Mouse (Mus musculus): ENCODE measurements around the gene Spaca1. TPM values are rescaled to one million over a fixed set of nuclear protein-coding genes. Genes with fewer than 3 reads are reported as not detected.

Spaca1 gene
- polyA plus RNA-seq, 1 experiment from 2014 or later: 1.3 TPM

- 86% methylated on average over 5 of the region's 5 CpGs for WGBS
- H3K27ac ChIP-seq (ENCODE audit: low read depth, low read length): no peak overlapping the region
- no peaks in the 10 kb centered on the region for H3K36me3 ChIP-seq (ENCODE audit: control insufficient read depth, insufficient read depth, low read length)
- H3K9ac ChIP-seq (ENCODE audit: low read length): no peak overlapping the region
- no peaks in the 10 kb centered on the region for H3K4me1 ChIP-seq (ENCODE audit: control insufficient read depth, insufficient read depth, low read length)
- no peaks in the 10 kb centered on the region for H3K27me3 ChIP-seq (replicated peaks; ENCODE audit: control insufficient read depth, insufficient read depth, low read length)
- H3K4me3 ChIP-seq (ENCODE audit: low read depth, low read length): no peak overlapping the region
- ATAC-seq (no peak), DNase-seq (ENCODE audit: low spot score) (no peak)
- H3K4me2 ChIP-seq (ENCODE audit: low read length): no peak overlapping the region
- no peaks in the 10 kb centered on the region for H3K9me3 ChIP-seq (replicated peaks; ENCODE audit: control insufficient read depth, low read length)
These were observed 61.4 kb downstream of the Spaca1 start for GRCm38 (mm10) chr4:33988466-33989089.

Other genes starting within 250 kb of the Spaca1 start
- 81.5 and 83.9 TPM in 2 replicates for gene Cnr1, start 125.6 kb downstream of the Spaca1 start, polyA plus RNA-seq (2014; fragmentation: Nextera tagmentation; extraction: Ambion mirVana)

All from forebrain, embryonic 14.5 days (tissue).